Mouse (Mus musculus) monocyte, adult 5-6 weeks (primary cell): ENCODE results near the gene Ap4b1. TPM values are rescaled to one million over a fixed set of nuclear protein-coding genes. Genes with fewer than 3 reads are reported as not detected.

Experiments used
- total RNA-seq: library from RNA; stranded (forward); fragments of 200-1000, 200-491, 200-594 nt; gene quantifications from 3 replicates; pipeline ENCODE4 v1.2.3, GENCODE M21; 2017

Ap4b1 gene
- total RNA-seq, 1 experiment from 2014 or later = 26.6 TPM

Other genes with a start within 250 kb of the Ap4b1 start
- not detected in 3 replicates for gene Syt6, start 234.3 kb upstream of the Ap4b1 start, total RNA-seq
- gene Atg4a-ps, start 163.5 kb upstream of the Ap4b1 start, total RNA-seq = 0.95 to 1.1 TPM (median 0.97 TPM) in 3 replicates
- 0.10 to 0.78 TPM (median 0.32 TPM) in 3 replicates for gene Olfml3, start 71.5 kb upstream of the Ap4b1 start, total RNA-seq
- gene Gm10964, start 70.2 kb upstream of the Ap4b1 start, total RNA-seq = not detected in 3 replicates
- 97.7 to 153 TPM (median 113 TPM) in 3 replicates for gene Hipk1, start 18.0 kb upstream of the Ap4b1 start, total RNA-seq
- 13.7 to 24.6 TPM (median 14.9 TPM) in 3 replicates for gene Dclre1b, start 76 bp upstream of the Ap4b1 start, total RNA-seq
- gene Gm43064, start 53 bp downstream of the Ap4b1 start, total RNA-seq = 0.49 TPM in 1 of 3 replicates, not detected in the others
- gene Bcl2l15, start 23.1 kb downstream of the Ap4b1 start, total RNA-seq = 0.39 to 2.8 TPM in 2 of 3 replicates, not detected in the other
- 145 to 249 TPM (median 169 TPM) in 3 replicates for gene Ptpn22, start 50.3 kb downstream of the Ap4b1 start, total RNA-seq
- gene Rsbn1, start 104.6 kb downstream of the Ap4b1 start, total RNA-seq = 39.6 to 51.5 TPM (median 41.7 TPM) in 3 replicates
- gene Phtf1, start 158.6 kb downstream of the Ap4b1 start, total RNA-seq = 10.3 to 33.4 TPM (median 19.3 TPM) in 3 replicates